Mouse (Mus musculus) heart, embryonic 14.5 days (tissue): ENCODE measurements at regions not wholly inside any gene's neighbourhood (a gene's known extent, or its start where the extent isn't known, plus 50 kb on each side); places are given as distances from the start of the nearest gene placed in this dataset.

Experiments
- ATAC-seq: fragments of 200-750 bp; cut with Nextera tagmentation; 2 replicates; pipeline ENCODE4 v1.8.0; 2017; ENCODE audit warnings: low read depth, moderate TSS enrichment; ENCODE audit not compliant: insufficient number of reproducible peaks, insufficient read depth, low FRiP score
- H3K27ac ChIP-seq, 2 experiments: fragments of 200-500 bp in 1 of 2; fragments of 300-500 bp in 1 of 2; sonication (generic) in 1 of 2; replicated peaks in 1 of 2; 2 replicates each; pipeline ENCODE4 v1.5.1; 2012 to 2014; ENCODE audit warnings: low read depth in 2 of 2, low read length in 2 of 2, control low read depth in 1 of 2, mild to moderate bottlenecking in 1 of 2, mixed read lengths in 1 of 2; ENCODE audit not compliant: control insufficient read depth in 1 of 2, insufficient read depth in 1 of 2
- H3K27me3 ChIP-seq: fragments of 300-500 bp; sonication (generic); 2 replicates; pipeline ENCODE4 v1.6.1; 2014; ENCODE audit warnings: mild to moderate bottlenecking, low read length, control low read depth; ENCODE audit not compliant: control insufficient read depth, insufficient read depth
- H3K36me3 ChIP-seq: fragments of 300-500 bp; sonication (generic); 2 replicates; pipeline ENCODE4 v1.6.1; 2014; ENCODE audit warnings: mild to moderate bottlenecking, control low read depth, low read length, mixed read lengths; ENCODE audit not compliant: control insufficient read depth, insufficient read depth
- H3K4me1 ChIP-seq, 2 experiments: fragments of 200-500 bp in 1 of 2; fragments of 300-500 bp in 1 of 2; sonication (generic) in 1 of 2; 2 replicates each; pipeline ENCODE4 v1.6.1; 2012 to 2014; ENCODE audit warnings: low read length in 2 of 2, control low read depth in 1 of 2, mixed read lengths in 1 of 2; ENCODE audit not compliant: control insufficient read depth in 2 of 2, insufficient read depth in 2 of 2
- H3K4me2 ChIP-seq: fragments of 300-500 bp; sonication (generic); 2 replicates; pipeline ENCODE4 v1.6.1; 2014; ENCODE audit warnings: mild to moderate bottlenecking, low read length
- H3K4me3 ChIP-seq, 2 experiments: fragments of 200-500 bp in 1 of 2; fragments of 300-500 bp in 1 of 2; sonication (generic) in 1 of 2; 2 replicates each; pipeline ENCODE4 v1.5.1; 2012 to 2014; ENCODE audit warnings: low read length in 2 of 2, mild to moderate bottlenecking in 2 of 2, control low read depth in 1 of 2, low read depth in 1 of 2, moderate library complexity in 1 of 2; ENCODE audit not compliant: control insufficient read depth in 1 of 2, insufficient read depth in 1 of 2
- H3K9ac ChIP-seq: fragments of 300-500 bp; sonication (generic); 2 replicates; pipeline ENCODE4 v1.6.1; 2014; ENCODE audit warnings: mild to moderate bottlenecking, low read length
- H3K9me3 ChIP-seq: fragments of 300-500 bp; sonication (generic); 2 replicates; pipeline ENCODE4 v1.6.1; 2016; ENCODE audit warnings: low read length, control low read depth; ENCODE audit not compliant: control insufficient read depth
- WGBS: fragments of 180-500 bp; shearing (Covaris S2); extraction: QIAGEN DNeasy Blood & Tissue Kit; methylation state at CpG from one replicate; pipeline ENCODE4 v1.1.7; 2014; 5-methylcytosine and 5-hydroxymethylcytosine counted together

GRCm38 (mm10) chr7:67852859-67853258 lies 93.3 kb upstream of the Synm start:
- Histone ChIP-seq H3K36me3 (no peaks in the 10 kb centered on the region), H3K4me2 (no peak overlapping the region), H3K9ac (no peak overlapping the region), H3K4me3 (no peak overlapping the region), H3K9me3 (no peaks in the 10 kb centered on the region), H3K27me3 (no peaks in the 10 kb centered on the region), H3K27ac (no peak overlapping the region), H3K4me1 (peaks cover 8 to 9% of the 10 kb centered on the region in 2 experiments)
- WGBS, result 94% methylated on average over 3 of the region's 3 CpGs
- ATAC-seq, result no peak

- WGBS, result 6% methylated on average over 7 of the region's 7 CpGs
Measured at GRCm38 (mm10) chr7:67849509-67849862, 89.9 kb upstream of the Synm start.

DNA sequence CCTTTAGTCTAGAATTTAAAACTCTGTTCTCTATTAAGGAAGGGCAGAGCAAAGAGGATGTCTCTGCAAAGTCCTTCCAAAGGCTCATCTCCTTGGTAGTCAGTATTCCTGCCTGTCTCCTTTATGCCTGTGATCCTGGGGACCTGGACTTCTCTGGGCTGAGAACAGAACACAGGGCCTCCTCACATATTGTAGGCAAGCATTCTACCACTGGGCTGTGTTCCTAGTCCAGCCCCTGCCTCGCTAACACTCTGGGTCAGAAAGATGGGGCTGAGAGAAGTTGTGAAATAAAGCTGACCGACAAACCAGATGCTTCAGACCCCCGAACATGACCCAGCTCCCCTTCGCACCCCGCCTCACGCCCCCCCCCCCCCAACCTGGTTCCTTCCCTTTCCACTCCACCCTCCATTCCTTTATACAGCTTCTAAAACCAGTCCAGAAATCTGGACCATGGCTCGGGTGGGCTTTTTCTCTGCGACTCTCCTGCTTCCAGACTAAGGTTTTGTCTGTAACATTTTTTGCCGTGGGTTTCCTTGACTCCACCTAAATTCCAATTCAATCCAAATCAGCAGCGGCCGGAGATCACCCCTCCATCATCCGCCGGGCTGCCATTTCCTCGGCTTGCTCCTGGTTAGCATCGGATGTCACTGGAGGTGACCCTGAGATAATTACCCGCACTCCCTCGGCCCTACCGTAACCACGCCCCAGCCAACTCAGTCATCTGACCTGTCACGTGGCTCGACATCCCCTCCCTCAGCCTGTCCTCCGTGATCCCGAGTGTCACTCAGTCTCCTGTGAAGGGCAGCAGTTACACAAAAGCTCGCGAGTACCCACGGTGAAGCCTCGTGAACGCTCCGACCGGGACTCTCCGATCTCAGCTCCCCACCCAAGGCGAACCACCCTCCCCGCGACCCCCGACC lies 89.3 kb upstream of the Synm start:
- ATAC-seq, result peak; percentile 91
- Histone ChIP-seq H3K9me3 (no peaks in the 10 kb centered on the region), H3K4me1 (peaks cover 11 to 13% of the 10 kb centered on the region in 2 experiments), H3K27me3 (no peaks in the 10 kb centered on the region), H3K36me3 (no peaks in the 10 kb centered on the region), H3K4me2 (peak overlapping the region; percentile 79), H3K4me3 (peak overlapping the region; percentile 40 to 41), H3K27ac (peak overlapping the region; percentile 62 to 63), H3K9ac (peak overlapping the region; percentile 69)
- 2% methylated on average over 33 of the region's 35 CpGs for WGBS

More at GRCm38 (mm10) chr7:67849509-67849862, 89.9 kb upstream of the Synm start:
- Histone ChIP-seq H3K4me1 (peaks cover 11 to 13% of the 10 kb centered on the region in 2 experiments), H3K4me3 (peak overlapping the region; percentile 40 to 41), H3K27me3 (no peaks in the 10 kb centered on the region), H3K27ac (peak overlapping the region; percentile 36 to 63), H3K9me3 (no peaks in the 10 kb centered on the region), H3K9ac (peak overlapping the region; percentile 69), H3K36me3 (no peaks in the 10 kb centered on the region), H3K4me2 (peak overlapping the region; percentile 79)
- ATAC-seq, result no peak

GRCm38 (mm10) chr7:67846796-67847195 lies 87.3 kb upstream of the Synm start:
- H3K9me3 ChIP-seq, result no peaks in the 10 kb centered on the region
- H3K4me3 ChIP-seq, result no peak overlapping the region
- WGBS, result 25% methylated on average over 8 of the region's 8 CpGs
- no peak overlapping the region for H3K4me2 ChIP-seq
- H3K27ac ChIP-seq, result no peak overlapping the region
- H3K4me1 ChIP-seq, result peaks cover 11 to 13% of the 10 kb centered on the region in 2 experiments
- ATAC-seq, result no peak
- H3K36me3 ChIP-seq, result no peaks in the 10 kb centered on the region
- no peak overlapping the region for H3K9ac ChIP-seq
- H3K27me3 ChIP-seq, result no peaks in the 10 kb centered on the region

GRCm38 (mm10) chr7:67836984-67837383 lies 77.4 kb upstream of the Synm start:
- H3K36me3 ChIP-seq, result no peaks in the 10 kb centered on the region
- H3K27me3 ChIP-seq, result no peaks in the 10 kb centered on the region
- no peak overlapping the region for H3K4me2 ChIP-seq
- 80% methylated on average over 5 of the region's 5 CpGs for WGBS
- H3K27ac ChIP-seq, result no peak overlapping the region
- H3K4me3 ChIP-seq, result no peak overlapping the region
- H3K9me3 ChIP-seq, result peaks cover 8% of the 10 kb centered on the region
- H3K4me1 ChIP-seq, result peaks cover 7 to 10% of the 10 kb centered on the region in 2 experiments; a peak in 3 of 4 replicates
- no peak overlapping the region for H3K9ac ChIP-seq
- no peak for ATAC-seq

- no peaks in the 10 kb centered on the region for H3K27me3 ChIP-seq
Measured at GRCm38 (mm10) chr7:67836117-67836949, 76.8 kb upstream of the Synm start.

DNA sequence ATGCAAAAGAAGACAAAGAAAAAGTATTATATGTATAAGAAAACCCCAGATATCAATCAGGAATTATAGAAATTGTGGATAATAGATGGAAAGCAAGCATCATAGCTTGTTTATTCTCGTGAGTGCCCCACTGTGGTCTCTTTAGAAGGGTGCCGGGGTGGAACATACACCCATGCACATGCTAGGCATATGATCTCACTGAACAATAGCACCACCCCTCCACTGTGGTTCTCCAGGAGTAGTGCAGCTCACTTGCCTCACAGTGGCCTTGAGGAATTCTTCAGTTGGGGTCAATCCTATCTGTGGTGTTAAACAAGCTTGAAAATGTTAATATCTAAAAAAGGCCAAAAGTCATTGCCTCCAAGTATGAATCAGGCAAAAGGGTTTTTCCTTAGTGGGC lies 72.2 kb upstream of the Synm start:
- ATAC-seq, result no peak
- Histone ChIP-seq H3K36me3 (no peaks in the 10 kb centered on the region), H3K27me3 (no peaks in the 10 kb centered on the region), H3K9me3 (peaks cover 8% of the 10 kb centered on the region), H3K4me2 (no peak overlapping the region), H3K4me3 (no peak overlapping the region), H3K27ac (no peak overlapping the region), H3K9ac (no peak overlapping the region), H3K4me1 (peaks cover 7 to 10% of the 10 kb centered on the region in 2 experiments; a peak in 2 of 4 replicates)
- WGBS, result 85% methylated on average over 2 of the region's 2 CpGs

More at GRCm38 (mm10) chr7:67836117-67836949, 76.8 kb upstream of the Synm start:
- Histone ChIP-seq H3K9me3 (peaks cover 8% of the 10 kb centered on the region), H3K27ac (no peak overlapping the region), H3K4me1 (peaks cover 7 to 10% of the 10 kb centered on the region in 2 experiments; a peak in 3 of 4 replicates), H3K9ac (no peak overlapping the region), H3K4me2 (no peak overlapping the region), H3K4me3 (no peak overlapping the region), H3K36me3 (no peaks in the 10 kb centered on the region)
- no peak for ATAC-seq
- WGBS, result 69% methylated on average over 18 of the region's 18 CpGs
